Mouse (Mus musculus) cerebellum, adult 2 months (tissue): ENCODE measurements around the gene Tceal3.
"Not testable (repeated sequence)": the region's sequence is repeated elsewhere in the genome, so short reads cannot be mapped to it uniquely, and the experiment has no call there.

Source experiments
- CTCF ChIP-seq: fragments of 200-500 bp; IDR thresholded peaks from 2 replicates; pipeline ENCODE4 v1.5.1; 2011; ENCODE audit warnings: low read depth, mild to moderate bottlenecking, control low read depth, low read length, moderate library complexity, borderline replicate concordance; ENCODE audit not compliant: insufficient read depth
- POLR2A ChIP-seq: fragments of 200-500 bp; IDR thresholded peaks from 2 replicates; pipeline ENCODE4 v1.6.1; 2011; ENCODE audit warnings: low read length, control low read depth, borderline replicate concordance; ENCODE audit not compliant: insufficient read depth

DNA sequence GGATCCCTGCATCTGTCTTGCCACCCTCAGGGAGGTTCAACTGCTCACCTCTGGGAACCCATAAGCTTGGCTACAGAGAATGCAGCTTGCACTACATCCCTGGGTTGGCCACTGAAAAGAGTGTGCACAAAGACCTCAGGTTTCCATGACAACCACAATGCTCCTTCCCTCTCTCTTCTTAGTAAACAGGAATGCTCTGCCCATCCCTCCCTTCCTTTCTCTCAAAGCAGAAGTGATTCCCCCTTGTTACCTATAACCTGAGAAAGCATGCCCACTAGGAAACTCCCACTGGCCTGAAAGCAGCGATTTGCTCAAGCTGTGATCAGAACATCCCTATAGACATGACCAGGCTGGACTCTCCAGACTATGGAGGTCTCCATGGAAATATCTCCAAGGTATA, 46.7 kb upstream of the Tceal3 start, which contains the start of gene Kir3dl2:
- not testable (repeated sequence) for TF ChIP-seq POLR2A, CTCF
